In genomic region chr10:39629746-39630552, GRCm38 (mm10) we compare ENCODE assay signal across 9 mouse cellular contexts. TPM values are rescaled to one million over a fixed set of nuclear protein-coding genes. Genes with fewer than 3 reads are reported as not detected.
DNase-seq lines count a peak whose midpoint lies in the region; ATAC-seq and TF ChIP-seq lines count a peak whose summit lies in the region.
"Had no signal": no experiment of that assay in that cellular context is flagged by ENCODE, and none has a peak within 500 bp of the region (broad histone marks: within the 10 kb centered on the region; RNA-seq: fewer than 3 reads in every experiment).

No protein-coding gene starts in this region.

- WGBS in embryonic facial prominence, embryonic 15.5 days = 36% methylated on average over 18 of the region's 18 CpGs

- no peak overlapping the region for H3K9ac ChIP-seq in embryonic facial prominence, embryonic 15.5 days

- no peaks in the 10 kb centered on the region for H3K79me2 ChIP-seq in myocyte (ENCODE audit: control insufficient read depth, insufficient read depth)

- no peak for TF ChIP-seq POLR2A in myocyte (IDR thresholded peaks at IDR 0.05; ENCODE audit: insufficient read length, low read depth)

- 0 out of 2 replicates have a peak, but pooled peaks cover 6% of the 10 kb centered on the region for H3K36me3 ChIP-seq in embryonic facial prominence, embryonic 15.5 days
- H3K36me3 ChIP-seq in myocyte (ENCODE audit: control insufficient read depth, insufficient read depth) = no peaks in the 10 kb centered on the region

- intact Hi-C loops in left cerebral cortex, adult 2 months (cut with DNase I) = loop anchor here (1.0 to 5.0 kb wide), 5 partner anchors 47 to 458 kb away; no protein-coding TSS in a partner anchor

- H3K4me1 ChIP-seq in embryonic facial prominence, embryonic 15.5 days = peaks cover 42% of the 10 kb centered on the region

- no peaks in the 10 kb centered on the region for H3K9me3 ChIP-seq in embryonic facial prominence, embryonic 15.5 days (replicated peaks)
- H3K9me3 ChIP-seq: megakaryocyte, embryonic 14.5 days had no signal

- no peak for TF ChIP-seq CTCF in left cerebral cortex, adult 2 months (IDR thresholded peaks at IDR 0.05)

- ATAC-seq in embryonic facial prominence, embryonic 15.5 days (ENCODE audit: insufficient number of reproducible peaks, low FRiP score, low TSS enrichment, low read depth) = no peak

- peak; percentile 33 to 40 for DNase-seq in cerebellum, postnatal 25 days
- no peak for DNase-seq in cerebellum, adult 9-10 months
- DNase-seq in heart, postnatal 4 days = peak; percentile 56
- peak; percentile 61 to 75 for DNase-seq in left cerebral cortex, adult 2 months (ENCODE audit: extremely low spot score in 1 of 2, low spot score in 2 of 2)
- no peak for DNase-seq in spleen, postnatal 10 days (ENCODE audit: low spot score in 2 of 2)
- DNase-seq in retina, postnatal 1 day = no peak

- H3K4me3 ChIP-seq in embryonic facial prominence, embryonic 15.5 days (replicated peaks) = no peak overlapping the region
- no peak overlapping the region for H3K4me3 ChIP-seq in left cerebral cortex, adult 2 months
- no peak overlapping the region for H3K4me3 ChIP-seq in myocyte
- H3K4me3 ChIP-seq: megakaryocyte, embryonic 14.5 days had no signal

- H3ac ChIP-seq in myocyte (ENCODE audit: control insufficient read depth, insufficient read length) = no peak overlapping the region

- peak overlapping the region; percentile 17; the same call in 1 of the 2 replicates for H3K4me2 ChIP-seq in embryonic facial prominence, embryonic 15.5 days (replicated peaks)
- peak overlapping the region; percentile 27 for H3K4me2 ChIP-seq in myocyte (ENCODE audit: low read depth)

- H3K27ac ChIP-seq in embryonic facial prominence, embryonic 15.5 days (replicated peaks) = peak overlapping the region; percentile 56
- H3K27ac ChIP-seq in left cerebral cortex, adult 2 months = no peak overlapping the region

- H3K27me3 ChIP-seq in embryonic facial prominence, embryonic 15.5 days = no peaks in the 10 kb centered on the region
- H3K27me3 ChIP-seq in myocyte (ENCODE audit: control insufficient read depth, insufficient read depth, insufficient read length) = no peaks in the 10 kb centered on the region

TF ChIP-seq in myocyte, 11 proteins besides CTCF, POLR2A, EP300 and RAD21:
- TF ChIP-seq CEBPB (IDR thresholded peaks at IDR 0.05; ENCODE audit: insufficient read depth, poor library complexity, severe bottlenecking) (no peak), MYOD1 (IDR thresholded peaks at IDR 0.05; ENCODE audit: control insufficient read depth in 1 of 3, insufficient read length in 2 of 3, low read depth in 2 of 3) (peak in 2 of 3 experiments; percentile 24 to 49)
TF ChIP-seq in myocyte: peak in this region for 1.

RNA-seq across cellular contexts. Expression of gene Traf3ip2, which starts 17.2 kb away (rescaled TPM):
- polyA plus RNA-seq in embryonic facial prominence, embryonic 15.5 days (2015; fragmentation: Nextera tagmentation; extraction: Ambion mirVana) = 22.2 and 22.3 TPM in 2 replicates
- total RNA-seq in heart, postnatal 4 days (2021) = 1 to 10 TPM; 7.1 to 7.3 TPM
- under 1 TPM; 0.61 to 0.82 TPM for total RNA-seq in left cerebral cortex, adult 2 months (2021)
- polyA plus RNA-seq in myocyte (2012; fragmentation: generic; extraction: Trizol) = 4.2 TPM

Comparison
In these comparisons a context has a peak if more than half of its experiments do, and no peak if none do; other contexts are left out.
1. DNase-seq: peak in cerebellum, postnatal 25 days (2 of 2), heart, postnatal 4 days (single experiment) and left cerebral cortex, adult 2 months (2 of 2); none in cerebellum, adult 9-10 months (single experiment), spleen, postnatal 10 days (0 of 2) and retina, postnatal 1 day (single experiment).
2. RNA of gene Traf3ip2, which starts 17.2 kb away (total RNA-seq): 7.1 to 7.3 TPM in heart, postnatal 4 days; 0.61 to 0.82 TPM in left cerebral cortex, adult 2 months; every median in the first group is over 4 times any median in the second.